Mouse (Mus musculus): ENCODE measurements around the gene Dennd6b. TPM values are rescaled to one million over a fixed set of nuclear protein-coding genes. Genes with fewer than 3 reads are reported as not detected.

Gene Dennd6b
- 10 to 100 TPM; 52.2 to 53.9 TPM for total RNA-seq (2021)
- long read RNA-seq, experiment 1, full-length matches to known transcripts, result 15 of 100 reads
- long read RNA-seq, experiment 1, partial matches to known transcripts, result 7 of 100 reads
- long read RNA-seq, experiment 1, other reads (novel, unspliced or antisense), result 78 of 100 reads
- long read RNA-seq, experiment 2, full-length matches to known transcripts, result 11 of 104 reads
- long read RNA-seq, experiment 2, partial matches to known transcripts, result 2 of 104 reads
- long read RNA-seq, experiment 2, other reads (novel, unspliced or antisense), result 91 of 104 reads

- DNase-seq (ENCODE audit: extremely low spot score in 1 of 2, low spot score in 2 of 2), result peak; percentile 95 to 96
- Histone ChIP-seq H3K27ac (peak within 1 kb of the TSS; percentile 100), H3K4me3 (peak within 1 kb of the TSS; percentile 99)
- peak; percentile 96 for TF ChIP-seq CTCF (IDR thresholded peaks at IDR 0.05)
- intact Hi-C loops (cut with DNase I), result loop anchor here (1.0 to 2.0 kb wide), 4 partner anchors 14 to 74 kb away; partner anchors contain the start of gene Tubgcp6
Measured at GRCm38 (mm10) chr15:89196313-89196706, at the start of gene Dennd6b. TSS of gene Dennd6b (minus strand) at chr15:89196496.

- peak; percentile 25 for TF ChIP-seq CTCF (IDR thresholded peaks at IDR 0.05)
- Histone ChIP-seq H3K27ac (no peak overlapping the region), H3K4me3 (no peak overlapping the region)
- intact Hi-C loops (cut with DNase I), result no loop called here
- DNase-seq (ENCODE audit: extremely low spot score in 1 of 2, low spot score in 2 of 2), result no peak
Measured at GRCm38 (mm10) chr15:89241025-89241424, 44.7 kb upstream of the Dennd6b start.

DNA sequence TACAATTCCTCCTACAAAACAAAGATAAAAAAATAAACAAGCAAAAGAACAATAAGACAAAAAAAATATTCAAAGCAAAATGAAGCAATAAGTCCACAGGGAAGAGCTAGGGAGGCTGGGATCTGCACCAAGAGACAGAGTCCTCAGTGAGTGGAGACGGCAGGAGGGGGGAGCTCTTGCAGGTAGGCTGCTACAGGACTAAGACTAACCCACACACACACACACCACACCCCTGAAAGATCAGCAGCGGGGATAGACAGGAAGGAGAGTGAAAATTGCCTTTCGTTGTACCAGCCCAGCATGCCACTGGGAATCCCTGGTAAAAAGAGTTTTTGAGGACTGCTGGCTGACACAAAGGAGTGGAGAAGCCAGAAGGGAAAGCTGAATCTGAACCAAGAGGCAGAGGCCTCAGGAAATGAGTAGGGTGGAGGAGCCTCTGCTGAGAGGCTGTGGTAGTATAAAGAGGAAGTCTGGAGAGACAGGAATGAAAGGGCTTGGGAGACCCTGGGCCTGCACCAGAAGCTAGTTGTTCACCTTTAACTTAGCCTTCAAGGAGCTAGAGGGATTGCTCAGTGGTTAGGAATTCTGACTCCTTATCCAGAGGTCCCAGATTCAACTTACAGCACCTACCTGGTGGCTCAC, 43.6 kb upstream of the Dennd6b start:
- Histone ChIP-seq H3K27ac (no peak overlapping the region; the same call in 1 of the 2 replicates), H3K4me3 (no peak overlapping the region)
- intact Hi-C loops (cut with DNase I), result no loop called here
- no peak for TF ChIP-seq CTCF (IDR thresholded peaks at IDR 0.05)
- DNase-seq (ENCODE audit: extremely low spot score in 1 of 2, low spot score in 2 of 2), result no peak

DNA sequence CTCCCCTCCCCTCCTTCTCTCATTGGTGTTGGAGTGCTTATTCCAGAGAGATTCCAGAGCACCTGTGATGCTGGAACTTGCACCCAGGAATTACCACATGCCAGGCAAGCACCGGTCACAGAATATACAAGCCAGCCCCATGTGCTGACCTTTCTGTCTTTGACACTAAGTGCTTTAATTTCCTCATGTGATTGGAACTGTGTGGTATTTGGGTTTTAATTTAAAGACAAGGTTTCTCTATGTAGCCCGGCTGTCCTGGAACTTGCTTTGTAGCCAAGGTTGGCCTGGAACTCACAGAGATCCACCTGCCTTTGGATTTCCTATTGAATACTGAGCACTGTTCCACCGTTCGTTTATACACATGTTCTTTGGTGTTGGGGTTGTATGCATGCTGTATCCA, 37.8 kb upstream of the Dennd6b start:
- intact Hi-C loops (cut with DNase I), result no loop called here
- H3K27ac ChIP-seq, result no peak overlapping the region
- no peak for TF ChIP-seq CTCF (IDR thresholded peaks at IDR 0.05)
- H3K4me3 ChIP-seq, result no peak overlapping the region
- DNase-seq (ENCODE audit: extremely low spot score in 1 of 2, low spot score in 2 of 2), result no peak

- Histone ChIP-seq H3K4me3 (no peak overlapping the region), H3K27ac (no peak overlapping the region)
- peak; percentile 18 for TF ChIP-seq CTCF (IDR thresholded peaks at IDR 0.05)
- intact Hi-C loops (cut with DNase I), result no loop called here
- DNase-seq (ENCODE audit: extremely low spot score in 1 of 2, low spot score in 2 of 2), result no peak
Measured at GRCm38 (mm10) chr15:89233586-89233985, 37.3 kb upstream of the Dennd6b start.

DNA sequence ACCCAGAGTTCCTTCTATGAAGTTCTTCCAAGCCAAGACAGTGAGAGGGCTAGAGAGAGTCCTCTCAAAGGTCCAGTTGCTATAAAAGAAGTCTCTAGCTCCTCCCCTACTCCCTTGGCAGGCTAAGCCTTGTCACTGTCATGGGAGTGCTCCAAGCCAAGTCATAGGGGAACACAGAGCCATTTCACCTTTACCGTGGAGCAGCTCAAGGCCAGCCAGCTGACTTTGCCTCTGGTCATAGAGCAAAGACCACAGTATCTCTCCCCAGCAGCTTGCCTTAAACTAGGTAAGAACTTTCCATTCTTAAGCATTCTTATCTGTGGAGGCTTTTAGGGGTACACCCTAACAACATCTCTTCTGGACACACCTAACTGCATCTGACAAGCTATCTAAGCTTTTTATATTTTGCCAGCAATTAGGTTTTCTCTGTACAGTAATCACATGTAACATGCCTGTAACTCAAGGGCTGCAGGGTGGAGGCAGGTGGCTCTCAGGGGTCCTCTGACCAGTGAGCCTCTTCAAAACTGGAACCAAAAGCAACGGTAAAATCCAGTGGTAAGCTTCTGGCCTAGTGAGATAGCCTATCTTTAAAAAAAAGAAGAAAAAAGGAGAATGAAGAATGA, 19.4 kb upstream of the Dennd6b start:
- intact Hi-C loops (cut with DNase I), result no loop called here
- no peak for DNase-seq (ENCODE audit: extremely low spot score in 1 of 2, low spot score in 2 of 2)
- Histone ChIP-seq H3K4me3 (no peak overlapping the region), H3K27ac (no peak overlapping the region)
- no peak for TF ChIP-seq CTCF (IDR thresholded peaks at IDR 0.05)

DNA sequence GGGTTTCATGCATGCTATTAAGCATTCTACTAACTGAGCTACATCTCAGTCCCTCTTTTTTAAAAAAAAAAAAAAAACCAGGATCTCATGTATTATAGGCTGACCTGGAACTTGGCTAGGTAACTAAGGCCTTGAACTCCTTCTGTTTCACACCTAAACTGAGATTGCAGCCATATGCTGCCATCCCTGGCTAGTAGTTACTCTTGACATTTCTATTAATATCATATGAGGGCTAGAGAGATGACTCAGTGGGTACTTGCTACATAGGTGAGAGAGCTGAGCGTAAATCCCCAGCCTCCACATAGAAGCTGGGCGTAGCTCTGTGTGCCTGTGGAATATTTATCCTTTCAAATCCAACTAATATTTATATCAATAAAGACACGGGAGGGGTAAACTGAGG, 18.7 kb upstream of the Dennd6b start:
- no peak for TF ChIP-seq CTCF (IDR thresholded peaks at IDR 0.05)
- DNase-seq (ENCODE audit: extremely low spot score in 1 of 2, low spot score in 2 of 2), result no peak
- H3K27ac ChIP-seq, result no peak overlapping the region
- intact Hi-C loops (cut with DNase I), result loop anchor here (5.0 kb wide), 3 partner anchors 68 to 388 kb away; partner anchors contain the start of gene Mapk11
- no peak overlapping the region for H3K4me3 ChIP-seq

DNA sequence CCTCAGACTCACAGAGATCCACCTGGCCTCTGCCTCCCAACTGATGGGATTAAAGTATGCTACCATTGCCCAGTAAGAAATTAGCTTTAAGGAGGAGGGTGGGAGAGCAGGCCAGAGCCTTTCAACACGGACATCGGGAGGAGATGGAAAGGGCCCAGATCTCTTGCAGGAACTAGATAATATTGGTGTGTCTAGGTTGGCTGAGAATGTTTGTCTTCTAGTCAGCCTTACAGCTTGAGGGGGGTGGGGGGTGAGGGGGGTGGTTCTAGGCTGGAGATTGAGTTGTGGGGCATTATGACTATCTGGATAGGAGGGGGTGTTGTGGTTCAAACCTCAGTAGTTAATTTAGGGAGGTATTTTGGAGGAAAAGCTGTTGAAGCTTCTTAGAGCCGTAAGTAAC, 17.2 kb upstream of the Dennd6b start:
- DNase-seq (ENCODE audit: extremely low spot score in 1 of 2, low spot score in 2 of 2), result no peak
- Histone ChIP-seq H3K27ac (no peak overlapping the region), H3K4me3 (peak overlapping the region; percentile 26)
- no peak for TF ChIP-seq CTCF (IDR thresholded peaks at IDR 0.05)
- intact Hi-C loops (cut with DNase I), result loop anchor here (5.0 kb wide), 3 partner anchors 66 to 386 kb away; partner anchors contain the start of gene Mapk11

GRCm38 (mm10) chr15:89212495-89212894, 16.2 kb upstream of the Dennd6b start:
- TF ChIP-seq CTCF (IDR thresholded peaks at IDR 0.05), result no peak
- intact Hi-C loops (cut with DNase I), result loop anchor here (5.0 kb wide), 3 partner anchors 65 to 385 kb away; partner anchors contain the start of gene Mapk11
- DNase-seq (ENCODE audit: extremely low spot score in 1 of 2, low spot score in 2 of 2), result no peak
- Histone ChIP-seq H3K4me3 (peak overlapping the region; percentile 100), H3K27ac (no peak overlapping the region)

DNA sequence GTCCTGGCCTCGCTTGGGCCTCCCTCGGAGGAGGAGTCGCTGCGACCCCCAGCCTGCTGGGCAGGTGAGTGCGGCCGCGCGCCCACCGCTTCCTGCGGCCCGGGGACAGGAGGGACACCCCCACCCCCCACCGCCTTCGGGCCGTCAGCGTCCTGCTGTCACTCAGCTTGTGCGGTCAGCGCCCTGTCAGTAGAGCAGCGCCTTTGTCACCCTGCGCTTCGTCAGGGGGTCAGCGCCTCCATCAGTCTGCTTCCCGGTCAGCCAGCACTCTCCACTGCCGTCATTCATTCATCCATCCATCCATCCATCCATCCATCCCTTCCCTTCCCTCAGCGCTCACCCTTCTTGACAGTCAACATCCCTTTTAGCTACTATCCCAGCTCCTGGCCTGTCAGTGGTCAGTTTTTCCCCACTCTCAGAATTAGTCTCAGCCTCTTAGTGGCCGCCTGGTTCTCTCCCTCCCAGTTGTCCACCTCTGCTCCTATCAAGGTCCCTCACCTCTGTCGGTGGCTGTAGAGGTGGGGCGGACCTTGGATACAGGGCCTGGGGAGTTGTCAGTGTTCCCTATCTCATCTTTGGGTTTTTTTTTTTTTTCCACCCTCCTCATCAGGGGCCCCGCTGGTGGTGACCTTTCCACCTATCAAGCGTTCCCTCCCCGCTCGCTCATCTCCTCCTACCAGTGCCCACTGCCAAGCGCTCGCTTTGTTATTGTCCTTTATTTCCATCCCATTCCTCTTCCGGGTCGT, 15.6 kb upstream of the Dennd6b start:
- H3K4me3 ChIP-seq, result peak overlapping the region; percentile 100
- no peak for TF ChIP-seq CTCF (IDR thresholded peaks at IDR 0.05)
- H3K27ac ChIP-seq, result peak overlapping the region; percentile 97
- intact Hi-C loops (cut with DNase I), result loop anchor here (2.0 to 5.0 kb wide), 5 partner anchors 53 to 385 kb away; partner anchors contain the start of genes Hdac10 and Mapk11
- DNase-seq (ENCODE audit: extremely low spot score in 1 of 2, low spot score in 2 of 2), result peak in 1 of 2 experiments; percentile 41
